ENCODE assay signal across 10 mouse cellular contexts in the genomic region with DNA sequence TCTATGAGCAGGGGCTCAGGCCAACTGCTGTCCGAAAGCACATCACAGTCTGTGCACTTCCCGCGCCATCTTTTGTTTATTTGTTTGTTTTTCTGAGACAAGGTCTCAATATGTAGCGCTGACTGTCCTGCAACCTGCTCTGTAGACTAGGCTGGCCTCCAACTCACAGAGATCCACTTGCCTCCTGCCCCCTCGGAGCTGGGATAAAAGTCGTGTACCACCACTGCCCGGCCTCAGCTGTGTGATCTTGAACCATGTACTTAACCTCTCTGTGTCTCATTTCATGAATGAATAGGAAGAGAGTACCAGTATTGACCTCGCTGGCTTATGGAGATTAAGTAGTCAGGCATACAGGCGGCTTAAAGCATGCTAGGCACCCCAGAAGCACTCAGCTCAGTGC. TPM values are rescaled to one million over a fixed set of nuclear protein-coding genes. Genes with fewer than 3 reads are reported as not detected.
A peak's percentile ranks its signal among the peaks of the same experiment; 100 is the strongest.
DNase-seq lines count a peak whose midpoint lies in the region; ATAC-seq and TF ChIP-seq lines count a peak whose summit lies in the region.
"Had no signal": no experiment of that assay in that cellular context is flagged by ENCODE, and none has a peak within 500 bp of the region (broad histone marks: within the 10 kb centered on the region; RNA-seq: fewer than 3 reads in every experiment).

No protein-coding gene starts in this region.

- ATAC-seq in kidney, embryonic 16.5 days (ENCODE audit: low FRiP score, low TSS enrichment): no peak
- ATAC-seq in midbrain, embryonic 11.5 days (ENCODE audit: low FRiP score): no peak
- no peak for ATAC-seq in midbrain, postnatal 0 days (ENCODE audit: low FRiP score)
- ATAC-seq in liver, postnatal 0 days: no peak

- no peaks in the 10 kb centered on the region for H3K27me3 ChIP-seq in heart, embryonic 10.5 days (ENCODE audit: insufficient read depth, poor library complexity, severe bottlenecking)
- no peaks in the 10 kb centered on the region for H3K27me3 ChIP-seq in kidney, embryonic 16.5 days (ENCODE audit: insufficient read depth, low read length)
- no peaks in the 10 kb centered on the region for H3K27me3 ChIP-seq in midbrain, embryonic 11.5 days (ENCODE audit: control insufficient read depth, insufficient read depth, low read length)
- no peaks in the 10 kb centered on the region for H3K27me3 ChIP-seq in midbrain, postnatal 0 days (ENCODE audit: insufficient read depth, low read length)
- H3K27me3 ChIP-seq in liver, postnatal 0 days (ENCODE audit: insufficient read depth, low read length): no peaks in the 10 kb centered on the region

- WGBS in heart, embryonic 10.5 days: 88% methylated on average over 9 of the region's 9 CpGs
- 69% methylated on average over 9 of the region's 9 CpGs for WGBS in kidney, embryonic 16.5 days
- 84% methylated on average over 9 of the region's 9 CpGs for WGBS in midbrain, embryonic 11.5 days
- 83% methylated on average over 9 of the region's 9 CpGs for WGBS in midbrain, postnatal 0 days
- 88% methylated on average over 9 of the region's 9 CpGs for WGBS in liver, postnatal 0 days (ENCODE audit: insufficient replicate concordance)

- no peak for TF ChIP-seq EP300 in liver, postnatal 0 days (IDR thresholded peaks at IDR 0.05; ENCODE audit: low read depth)

- H3K4me2 ChIP-seq in kidney, embryonic 16.5 days (replicated peaks; ENCODE audit: low read depth, low read length): no peak overlapping the region
- H3K4me2 ChIP-seq in midbrain, embryonic 11.5 days: no peak overlapping the region
- no peak overlapping the region for H3K4me2 ChIP-seq in midbrain, postnatal 0 days (ENCODE audit: low read depth, low read length, poor library complexity, severe bottlenecking)
- H3K4me2 ChIP-seq in liver, postnatal 0 days (ENCODE audit: low read depth, low read length): no peak overlapping the region

- peak overlapping the region; percentile 57; the same call in 1 of the 2 replicates for H3K27ac ChIP-seq in heart, embryonic 10.5 days
- peak overlapping the region; percentile 91; the same call in 1 of the 2 replicates for H3K27ac ChIP-seq in kidney, embryonic 16.5 days (ENCODE audit: low read length)
- no peak overlapping the region for H3K27ac ChIP-seq in midbrain, embryonic 11.5 days (ENCODE audit: low read depth, low read length)
- no peak overlapping the region for H3K27ac ChIP-seq in midbrain, postnatal 0 days (ENCODE audit: low read depth, low read length)
- H3K27ac ChIP-seq in liver, postnatal 0 days (ENCODE audit: low read depth): peak overlapping the region; percentile 85

- no peak for DNase-seq in heart, embryonic 10.5 days (ENCODE audit: low spot score)
- DNase-seq in heart, postnatal 36 days: no peak
- no peak for DNase-seq in kidney, adult 18-20 months
- DNase-seq in midbrain, embryonic 11.5 days (ENCODE audit: low spot score, missing footprints): peak; percentile 45
- no peak for DNase-seq in midbrain, postnatal 0 days (ENCODE audit: low spot score)
- no peak for DNase-seq in liver, postnatal 0 days
- DNase-seq in layer of hippocampus, postnatal 25 days (ENCODE audit: extremely low spot score in 1 of 2, low spot score in 1 of 2): no peak
- DNase-seq: kidney, adult 9 months; right cerebral cortex, postnatal 14 days had no signal

- H3K4me3 ChIP-seq in heart, embryonic 10.5 days: no peak overlapping the region
- no peak overlapping the region for H3K4me3 ChIP-seq in kidney, embryonic 16.5 days (ENCODE audit: low read length)
- no peak overlapping the region for H3K4me3 ChIP-seq in midbrain, embryonic 11.5 days (ENCODE audit: low read depth, low read length)
- no peak overlapping the region for H3K4me3 ChIP-seq in midbrain, postnatal 0 days (ENCODE audit: low read depth, low read length)
- no peak overlapping the region for H3K4me3 ChIP-seq in liver, postnatal 0 days (ENCODE audit: low read depth, low read length)

- no peaks in the 10 kb centered on the region for H3K9me3 ChIP-seq in heart, embryonic 10.5 days
- H3K9me3 ChIP-seq in kidney, embryonic 16.5 days (ENCODE audit: low read length): no peaks in the 10 kb centered on the region
- no peaks in the 10 kb centered on the region for H3K9me3 ChIP-seq in midbrain, embryonic 11.5 days (ENCODE audit: control insufficient read depth, low read length)
- H3K9me3 ChIP-seq in midbrain, postnatal 0 days (ENCODE audit: low read length): no peaks in the 10 kb centered on the region
- no peaks in the 10 kb centered on the region for H3K9me3 ChIP-seq in liver, postnatal 0 days (ENCODE audit: low read length)

- TF ChIP-seq CTCF in midbrain, postnatal 0 days (IDR thresholded peaks at IDR 0.05): no peak
- no peak for TF ChIP-seq CTCF in liver, postnatal 0 days (IDR thresholded peaks at IDR 0.05; ENCODE audit: low read depth)

- intact Hi-C loops in heart, postnatal 36 days (cut with DNase I): no loop called here

- peaks cover 32% of the 10 kb centered on the region for H3K36me3 ChIP-seq in heart, embryonic 10.5 days
- H3K36me3 ChIP-seq in kidney, embryonic 16.5 days (ENCODE audit: insufficient read depth, low read length): peaks cover 19% of the 10 kb centered on the region
- peaks cover 6% of the 10 kb centered on the region for H3K36me3 ChIP-seq in midbrain, embryonic 11.5 days (ENCODE audit: control insufficient read depth, insufficient read depth, low read length)
- peaks cover 29% of the 10 kb centered on the region for H3K36me3 ChIP-seq in midbrain, postnatal 0 days (ENCODE audit: insufficient read depth, low read length)
- H3K36me3 ChIP-seq in liver, postnatal 0 days (replicated peaks; ENCODE audit: insufficient read depth, low read length): peaks cover 18% of the 10 kb centered on the region; the same call in 1 of the 2 replicates

- no peak overlapping the region for H3K9ac ChIP-seq in kidney, embryonic 16.5 days (replicated peaks; ENCODE audit: low read length)
- H3K9ac ChIP-seq in midbrain, embryonic 11.5 days (ENCODE audit: low read length): no peak overlapping the region
- H3K9ac ChIP-seq in midbrain, postnatal 0 days (replicated peaks; ENCODE audit: low read length, poor library complexity, severe bottlenecking): no peak overlapping the region
- H3K9ac ChIP-seq in liver, postnatal 0 days (replicated peaks): no peak overlapping the region

- peaks cover 33% of the 10 kb centered on the region for H3K4me1 ChIP-seq in heart, embryonic 10.5 days
- H3K4me1 ChIP-seq in kidney, embryonic 16.5 days (ENCODE audit: insufficient read depth, low read length): peaks cover 35% of the 10 kb centered on the region
- H3K4me1 ChIP-seq in midbrain, embryonic 11.5 days (ENCODE audit: control insufficient read depth, insufficient read depth, low read length): no peaks in the 10 kb centered on the region; the same call in 1 of the 2 replicates
- peaks cover 7% of the 10 kb centered on the region for H3K4me1 ChIP-seq in midbrain, postnatal 0 days (ENCODE audit: insufficient read depth, low read length)
- H3K4me1 ChIP-seq in liver, postnatal 0 days (ENCODE audit: insufficient read depth): peaks cover 33% of the 10 kb centered on the region

RNA-seq across cellular contexts. Expression of a gene that starts 23.3 kb away (rescaled TPM):
- 1.6 and 2.9 TPM in 2 replicates for polyA plus RNA-seq in heart, embryonic 10.5 days (2016; fragmentation: Nextera tagmentation; extraction: Ambion mirVana)
- total RNA-seq in heart, postnatal 36 days (2021): 10 to 100 TPM; 17.2 to 17.3 TPM
- polyA plus RNA-seq in kidney, embryonic 16.5 days (2015; fragmentation: Nextera tagmentation; extraction: Ambion mirVana): 2.4 and 4.4 TPM in 2 replicates
- 1.8 and 3.5 TPM in 2 replicates for polyA plus RNA-seq in midbrain, embryonic 11.5 days (2014; fragmentation: Nextera tagmentation; extraction: Ambion mirVana)
- 19.2 and 26.7 TPM in 2 replicates for total RNA-seq in midbrain, postnatal 0 days (2014; rRNA removed)
- 5.9 and 7.3 TPM in 2 replicates for polyA plus RNA-seq in midbrain, postnatal 0 days (2015; fragmentation: Nextera tagmentation; extraction: Ambion mirVana)
- polyA plus RNA-seq in liver, postnatal 0 days (2015; fragmentation: Nextera tagmentation; extraction: Ambion mirVana): 2.1 and 2.6 TPM in 2 replicates
- total RNA-seq in layer of hippocampus, postnatal 25 days (2021): 10 to 100 TPM; 33.6 to 39.8 TPM

RNA-seq across cellular contexts. Expression of a gene that starts 24.7 kb away (rescaled TPM):
- polyA plus RNA-seq in heart, embryonic 10.5 days (2016; fragmentation: Nextera tagmentation; extraction: Ambion mirVana): 4.3 and 12.9 TPM in 2 replicates
- total RNA-seq in heart, postnatal 36 days (2021): 1 to 10 TPM; 1.1 to 1.5 TPM
- polyA plus RNA-seq in kidney, embryonic 16.5 days (2015; fragmentation: Nextera tagmentation; extraction: Ambion mirVana): 20.7 and 21.4 TPM in 2 replicates
- 6.0 and 7.8 TPM in 2 replicates for polyA plus RNA-seq in midbrain, embryonic 11.5 days (2014; fragmentation: Nextera tagmentation; extraction: Ambion mirVana)
- total RNA-seq in midbrain, postnatal 0 days (2014; rRNA removed): 2.0 and 3.6 TPM in 2 replicates
- 0.67 and 0.86 TPM in 2 replicates for polyA plus RNA-seq in midbrain, postnatal 0 days (2015; fragmentation: Nextera tagmentation; extraction: Ambion mirVana)
- polyA plus RNA-seq in liver, postnatal 0 days (2015; fragmentation: Nextera tagmentation; extraction: Ambion mirVana): 0.40 and 0.59 TPM in 2 replicates
- total RNA-seq in layer of hippocampus, postnatal 25 days (2021): 1 to 10 TPM; 1.5 to 1.9 TPM

RNA-seq across cellular contexts. Expression of a gene that starts 42.5 kb away (rescaled TPM):
- polyA plus RNA-seq in heart, embryonic 10.5 days (2016; fragmentation: Nextera tagmentation; extraction: Ambion mirVana): 18.2 and 22.1 TPM in 2 replicates
- 1 to 10 TPM; 7.0 TPM for total RNA-seq in heart, postnatal 36 days (2021)
- 20.9 and 21.0 TPM in 2 replicates for polyA plus RNA-seq in kidney, embryonic 16.5 days (2015; fragmentation: Nextera tagmentation; extraction: Ambion mirVana)
- 24.2 and 28.6 TPM in 2 replicates for polyA plus RNA-seq in midbrain, embryonic 11.5 days (2014; fragmentation: Nextera tagmentation; extraction: Ambion mirVana)
- 22.7 and 23.6 TPM in 2 replicates for total RNA-seq in midbrain, postnatal 0 days (2014; rRNA removed)
- polyA plus RNA-seq in midbrain, postnatal 0 days (2015; fragmentation: Nextera tagmentation; extraction: Ambion mirVana): 16.2 and 16.7 TPM in 2 replicates
- 10.2 and 10.9 TPM in 2 replicates for polyA plus RNA-seq in liver, postnatal 0 days (2015; fragmentation: Nextera tagmentation; extraction: Ambion mirVana)
- 10 to 100 TPM; 10.0 to 10.2 TPM for total RNA-seq in layer of hippocampus, postnatal 25 days (2021)

RNA-seq across cellular contexts. Expression of a gene that starts 45.8 kb away (rescaled TPM):
- 15.2 and 16.4 TPM in 2 replicates for polyA plus RNA-seq in heart, embryonic 10.5 days (2016; fragmentation: Nextera tagmentation; extraction: Ambion mirVana)
- 10 to 100 TPM; 10.8 to 11.3 TPM for total RNA-seq in heart, postnatal 36 days (2021)
- 19.2 and 22.7 TPM in 2 replicates for polyA plus RNA-seq in kidney, embryonic 16.5 days (2015; fragmentation: Nextera tagmentation; extraction: Ambion mirVana)
- 9.6 and 12.4 TPM in 2 replicates for polyA plus RNA-seq in midbrain, embryonic 11.5 days (2014; fragmentation: Nextera tagmentation; extraction: Ambion mirVana)
- 8.9 and 15.9 TPM in 2 replicates for total RNA-seq in midbrain, postnatal 0 days (2014; rRNA removed)
- polyA plus RNA-seq in midbrain, postnatal 0 days (2015; fragmentation: Nextera tagmentation; extraction: Ambion mirVana): 13.5 and 14.8 TPM in 2 replicates
- polyA plus RNA-seq in liver, postnatal 0 days (2015; fragmentation: Nextera tagmentation; extraction: Ambion mirVana): 5.2 and 5.9 TPM in 2 replicates
- 1 to 10 TPM; 7.9 to 9.6 TPM for total RNA-seq in layer of hippocampus, postnatal 25 days (2021)

RNA-seq across cellular contexts. Expression of a gene that starts 52.1 kb away (rescaled TPM):
- polyA plus RNA-seq in heart, embryonic 10.5 days (2016; fragmentation: Nextera tagmentation; extraction: Ambion mirVana): 7.1 and 9.6 TPM in 2 replicates
- 1 to 10 TPM; 3.3 to 5.5 TPM for total RNA-seq in heart, postnatal 36 days (2021)
- polyA plus RNA-seq in kidney, embryonic 16.5 days (2015; fragmentation: Nextera tagmentation; extraction: Ambion mirVana): 7.5 and 8.3 TPM in 2 replicates
- polyA plus RNA-seq in midbrain, embryonic 11.5 days (2014; fragmentation: Nextera tagmentation; extraction: Ambion mirVana): 6.8 and 7.8 TPM in 2 replicates
- total RNA-seq in midbrain, postnatal 0 days (2014; rRNA removed): 8.7 and 10.3 TPM in 2 replicates
- polyA plus RNA-seq in midbrain, postnatal 0 days (2015; fragmentation: Nextera tagmentation; extraction: Ambion mirVana): 5.6 and 6.3 TPM in 2 replicates
- 4.5 and 5.3 TPM in 2 replicates for polyA plus RNA-seq in liver, postnatal 0 days (2015; fragmentation: Nextera tagmentation; extraction: Ambion mirVana)
- total RNA-seq in layer of hippocampus, postnatal 25 days (2021): 1 to 10 TPM; 8.2 to 9.5 TPM

Comparison
In these comparisons a context has a peak if more than half of its experiments do, and no peak if none do; other contexts are left out.
1. H3K27ac ChIP-seq: peak in heart, embryonic 10.5 days (single experiment), kidney, embryonic 16.5 days (single experiment) and liver, postnatal 0 days (single experiment); none in midbrain, embryonic 11.5 days (single experiment) and midbrain, postnatal 0 days (single experiment).